Mouse (Mus musculus) heart, postnatal 0 days (tissue): Measurements from ENCODE around the gene Serpine3. TPM values are rescaled to one million over a fixed set of nuclear protein-coding genes. Genes with fewer than 3 reads are reported as not detected.
A peak's percentile ranks its signal among the peaks of the same experiment; 100 is the strongest.
"Not testable (repeated sequence)": the region's sequence is repeated elsewhere in the genome, so short reads cannot be mapped to it uniquely, and the experiment has no call there.

Source experiments
- ATAC-seq: fragments of 200-750 bp; cut with Nextera tagmentation; 2 replicates; pipeline ENCODE4 v1.8.0; 2017; ENCODE audit warnings: low read depth, moderate number of reproducible peaks, moderate library complexity; ENCODE audit not compliant: insufficient read depth
- DNase-seq: peaks from one replicate; pipeline ENCODE4 v3.0.0-alpha.2; 2016; ENCODE audit warnings: low spot score
- H3K27ac ChIP-seq: fragments of 300-500 bp; sonication (generic); 2 replicates; pipeline ENCODE4 v1.5.1; 2014; ENCODE audit warnings: low read depth, mild to moderate bottlenecking
- H3K27me3 ChIP-seq: fragments of 300-500 bp; sonication (generic); 2 replicates; pipeline ENCODE4 v1.6.1; 2014; ENCODE audit warnings: low read length, mixed read lengths; ENCODE audit not compliant: control insufficient read depth, insufficient read depth
- H3K36me3 ChIP-seq: fragments of 300-500 bp; sonication (generic); replicated peaks from 2 replicates; pipeline ENCODE4 v1.6.1; 2014; ENCODE audit warnings: low read length, mixed read lengths; ENCODE audit not compliant: control insufficient read depth, insufficient read depth
- H3K4me1 ChIP-seq: fragments of 300-500 bp; sonication (generic); 2 replicates; pipeline ENCODE4 v1.6.1; 2014; ENCODE audit warnings: antibody characterized with exemption; ENCODE audit not compliant: control insufficient read depth, insufficient read depth
- H3K4me2 ChIP-seq: fragments of 300-500 bp; sonication (generic); 2 replicates; pipeline ENCODE4 v1.6.1; 2014; ENCODE audit warnings: low read depth, mild to moderate bottlenecking, low read length, moderate library complexity
- H3K4me3 ChIP-seq: fragments of 300-500 bp; sonication (generic); 2 replicates; pipeline ENCODE4 v1.5.1; 2014; ENCODE audit warnings: low read depth, low read length
- H3K9ac ChIP-seq: fragments of 300-500 bp; sonication (generic); replicated peaks from 2 replicates; pipeline ENCODE4 v1.6.1; 2014; ENCODE audit warnings: low read depth, low read length, mixed read lengths
- H3K9me3 ChIP-seq: fragments of 300-500 bp; sonication (generic); replicated peaks from 2 replicates; pipeline ENCODE4 v1.6.1; 2016; ENCODE audit warnings: low read length; ENCODE audit not compliant: control insufficient read depth
- CTCF ChIP-seq: IDR thresholded peaks from 2 replicates; pipeline ENCODE4 v1.5.1; 2016; ENCODE audit warnings: antibody characterized with exemption, control low read depth, low read depth
- EP300 ChIP-seq: IDR thresholded peaks from 2 replicates; pipeline ENCODE4 v1.6.1; 2016; ENCODE audit warnings: antibody characterized with exemption, low read depth
- WGBS: fragments of 180-500 bp; shearing (Covaris S2); extraction: QIAGEN DNeasy Blood & Tissue Kit; methylation state at CpG from one replicate; pipeline ENCODE4 v1.1.7; 2014; 5-methylcytosine and 5-hydroxymethylcytosine counted together
- polyA plus RNA-seq: library from polyadenylated mRNA; unstranded; fragments of >200 nt; fragmentation: Nextera tagmentation; extraction: Ambion mirVana; gene quantifications from 2 replicates; pipeline ENCODE4 v1.2.1, GENCODE M21; 2015
- total RNA-seq: library from RNA; depleted of rRNA; stranded (reverse); fragments of >200 nt; gene quantifications from 2 replicates; pipeline ENCODE4 v1.2.3, GENCODE M21; 2014; ENCODE audit warnings: low replicate concordance

The Serpine3 gene
- total and polyA plus RNA-seq, 2 experiments from 2014 or later = not detected

- H3K9ac ChIP-seq = no peak overlapping the region
- no peak overlapping the region for H3K4me3 ChIP-seq
- 44% methylated on average over 6 of the region's 6 CpGs for WGBS
- TF ChIP-seq CTCF (peak; percentile 56), EP300 (no peak)
- peak; percentile 33 for DNase-seq
- H3K27ac ChIP-seq = no peak overlapping the region
- no peak for ATAC-seq
- no peaks in the 10 kb centered on the region for H3K9me3 ChIP-seq
- H3K27me3 ChIP-seq = no peaks in the 10 kb centered on the region
- no peak overlapping the region for H3K4me2 ChIP-seq
- H3K4me1 ChIP-seq = no peaks in the 10 kb centered on the region
- H3K36me3 ChIP-seq = no peaks in the 10 kb centered on the region
These were observed 24.4 kb upstream of the Serpine3 start for GRCm38 (mm10) chr14:62639111-62639510.

- Histone ChIP-seq H3K4me2 (no peak overlapping the region), H3K27ac (no peak overlapping the region), H3K9ac (no peak overlapping the region), H3K4me1 (no peaks in the 10 kb centered on the region), H3K4me3 (no peak overlapping the region), H3K27me3 (no peaks in the 10 kb centered on the region), H3K36me3 (no peaks in the 10 kb centered on the region), H3K9me3 (no peaks in the 10 kb centered on the region)
- 85% methylated on average over 5 of the region's 5 CpGs for WGBS
- DNase-seq (no peak), ATAC-seq (no peak)
- TF ChIP-seq EP300 (no peak), CTCF (no peak)
These were observed 23.9 kb upstream of the Serpine3 start for GRCm38 (mm10) chr14:62639551-62639950.

GRCm38 (mm10) chr14:62640396-62640795, 23.1 kb upstream of the Serpine3 start:
- Histone ChIP-seq H3K36me3 (no peaks in the 10 kb centered on the region), H3K4me2 (no peak overlapping the region), H3K9ac (no peak overlapping the region), H3K27ac (no peak overlapping the region), H3K9me3 (no peaks in the 10 kb centered on the region), H3K4me1 (no peaks in the 10 kb centered on the region), H3K27me3 (no peaks in the 10 kb centered on the region), H3K4me3 (no peak overlapping the region)
- 49% methylated on average over 4 of the region's 4 CpGs for WGBS
- DNase-seq (no peak), ATAC-seq (no peak)
- TF ChIP-seq CTCF = no peak
- no peak for TF ChIP-seq EP300

GRCm38 (mm10) chr14:62642368-62642767, 21.1 kb upstream of the Serpine3 start:
- H3K27ac ChIP-seq = 0 out of 2 replicates have a peak overlapping the region, but pooled peaks have one; percentile 38
- not testable (repeated sequence) for H3K9ac ChIP-seq, H3K4me1 ChIP-seq, H3K4me2 ChIP-seq, H3K9me3 ChIP-seq, H3K4me3 ChIP-seq, H3K36me3 ChIP-seq, H3K27me3 ChIP-seq
- WGBS = 60% methylated on average over 6 of the region's 7 CpGs
- peak; percentile 37 for DNase-seq
- ATAC-seq = peak; percentile 64

- Histone ChIP-seq H3K27ac (no peak overlapping the region), H3K4me1 (no peaks in the 10 kb centered on the region), H3K9ac (no peak overlapping the region), H3K27me3 (no peaks in the 10 kb centered on the region), H3K9me3 (no peaks in the 10 kb centered on the region), H3K36me3 (no peaks in the 10 kb centered on the region), H3K4me3 (no peak overlapping the region), H3K4me2 (no peak overlapping the region)
- no peak for TF ChIP-seq CTCF
- DNase-seq = no peak
- 75% methylated on average over 6 of the region's 6 CpGs for WGBS
- ATAC-seq = no peak
These were observed 15.1 kb upstream of the Serpine3 start for GRCm38 (mm10) chr14:62648405-62648804.

- H3K27ac ChIP-seq = no peak overlapping the region
- no peaks in the 10 kb centered on the region for H3K27me3 ChIP-seq
- H3K4me1 ChIP-seq = no peaks in the 10 kb centered on the region
- H3K9me3 ChIP-seq = no peaks in the 10 kb centered on the region
- no peak for DNase-seq
- no peak for ATAC-seq
- H3K9ac ChIP-seq = no peak overlapping the region
- H3K4me2 ChIP-seq = no peak overlapping the region
- WGBS = 58% methylated on average over 3 of the region's 3 CpGs
- no peak for TF ChIP-seq CTCF
- no peak for TF ChIP-seq EP300
- no peak overlapping the region for H3K4me3 ChIP-seq
- no peaks in the 10 kb centered on the region for H3K36me3 ChIP-seq
These were observed 13.1 kb upstream of the Serpine3 start for GRCm38 (mm10) chr14:62650376-62650775.
